Mouse (Mus musculus): ENCODE measurements around the gene Med21. TPM values are rescaled to one million over a fixed set of nuclear protein-coding genes. Genes with fewer than 3 reads are reported as not detected.

Gene Med21
- polyA plus RNA-seq, 1 experiment from 2014 or later, result 146 TPM

GRCm38 (mm10) chr6:146698376-146698775 is 56.0 kb downstream of the Med21 start:
- no peaks in the 10 kb centered on the region for H3K4me1 ChIP-seq (ENCODE audit: control insufficient read depth, insufficient read depth, low read length)
- H3K27me3 ChIP-seq (ENCODE audit: control insufficient read depth, insufficient read depth, low read length), result no peaks in the 10 kb centered on the region
- ATAC-seq (ENCODE audit: insufficient number of reproducible peaks, insufficient read depth, low FRiP score, low read depth), result no peak
- H3K9ac ChIP-seq (replicated peaks; ENCODE audit: low read depth, low read length), result no peak overlapping the region
- no peak overlapping the region for H3K4me3 ChIP-seq (ENCODE audit: low read depth, low read length)
- H3K36me3 ChIP-seq (ENCODE audit: control insufficient read depth, insufficient read depth, low read length), result no peaks in the 10 kb centered on the region
- no peak overlapping the region for H3K27ac ChIP-seq (ENCODE audit: low read length)
- no peak overlapping the region for H3K4me2 ChIP-seq (replicated peaks; ENCODE audit: low read depth, low read length)
- 94% methylated on average over 4 of the region's 4 CpGs for WGBS
- peaks cover 5% of the 10 kb centered on the region; the same call in 1 of the 2 replicates for H3K9me3 ChIP-seq (ENCODE audit: control insufficient read depth, low read depth, low read length)

Other genes starting within 250 kb of the Med21 start
- gene Itpr2, start 140.3 kb upstream of the Med21 start, polyA plus RNA-seq (2014; fragmentation: Nextera tagmentation; extraction: Ambion mirVana), result 10.0 and 13.2 TPM in 2 replicates
- gene Fgfr1op2, start 65.3 kb upstream of the Med21 start, polyA plus RNA-seq (2014; fragmentation: Nextera tagmentation; extraction: Ambion mirVana), result 102 and 105 TPM in 2 replicates
- gene Ints13, start 64.7 kb upstream of the Med21 start, polyA plus RNA-seq (2014; fragmentation: Nextera tagmentation; extraction: Ambion mirVana), result 58.0 and 58.6 TPM in 2 replicates
- 31.7 and 34.2 TPM in 2 replicates for gene Tm7sf3, start 277 bp downstream of the Med21 start, polyA plus RNA-seq (2014; fragmentation: Nextera tagmentation; extraction: Ambion mirVana)
- gene Stk38l, start 82.4 kb downstream of the Med21 start, polyA plus RNA-seq (2014; fragmentation: Nextera tagmentation; extraction: Ambion mirVana), result 25.0 and 27.6 TPM in 2 replicates
- 7.1 and 8.5 TPM in 2 replicates for gene Arntl2, start 153.5 kb downstream of the Med21 start, polyA plus RNA-seq (2014; fragmentation: Nextera tagmentation; extraction: Ambion mirVana)
- gene Smco2, start 207.6 kb downstream of the Med21 start, polyA plus RNA-seq (2014; fragmentation: Nextera tagmentation; extraction: Ambion mirVana), result not detected in 2 replicates
- 41.9 and 52.1 TPM in 2 replicates for gene Ppfibp1, start 245.9 kb downstream of the Med21 start, polyA plus RNA-seq (2014; fragmentation: Nextera tagmentation; extraction: Ambion mirVana)

Measured in stomach, embryonic 14.5 days (tissue).